Mouse (Mus musculus): ENCODE measurements around the gene Alg1. TPM values are rescaled to one million over a fixed set of nuclear protein-coding genes. Genes with fewer than 3 reads are reported as not detected.

Gene Alg1
- polyA plus RNA-seq, 1 experiment = not detected

GRCm38 (mm10) chr16:5282686-5283085 lies 49.3 kb downstream of the Alg1 start:
- Histone ChIP-seq H3K4me1 (ENCODE audit: control insufficient read depth, insufficient read depth, low read length) (no peaks in the 10 kb centered on the region), H3K27ac (ENCODE audit: insufficient read depth, low read depth, low read length) (no peak overlapping the region), H3K4me3 (ENCODE audit: insufficient read depth, low read depth, low read length) (no peak overlapping the region)
- no peak for TF ChIP-seq CTCF (IDR thresholded peaks at IDR 0.05; ENCODE audit: insufficient read depth, low read depth, low read length)
- no peak for TF ChIP-seq POLR2A (IDR thresholded peaks at IDR 0.05; ENCODE audit: insufficient read depth, low read depth, low read length)
- WGBS = 94% methylated on average over 9 of the region's 9 CpGs

- H3K27ac ChIP-seq (ENCODE audit: insufficient read depth, low read depth, low read length) = no peak overlapping the region
- no peak for TF ChIP-seq POLR2A (IDR thresholded peaks at IDR 0.05; ENCODE audit: insufficient read depth, low read depth, low read length)
- TF ChIP-seq CTCF (IDR thresholded peaks at IDR 0.05; ENCODE audit: insufficient read depth, low read depth, low read length) = no peak
- 40% methylated on average over 3 of the region's 3 CpGs for WGBS
These were observed 52.0 kb downstream of the Alg1 start for GRCm38 (mm10) chr16:5285376-5285775.

More at GRCm38 (mm10) chr16:5285376-5285775, 52.0 kb downstream of the Alg1 start:
- Histone ChIP-seq H3K4me1 (ENCODE audit: control insufficient read depth, insufficient read depth, low read length) (no peaks in the 10 kb centered on the region), H3K4me3 (ENCODE audit: insufficient read depth, low read depth, low read length) (no peak overlapping the region)

Other genes with a start within 250 kb of the Alg1 start
- not detected in 2 replicates for gene Sept12, start 235.8 kb upstream of the Alg1 start, polyA plus RNA-seq (2012; ENCODE audit: insufficient read depth, insufficient read length, low replicate concordance, missing spikeins)
- not detected in 2 replicates for gene Smim22, start 226.3 kb upstream of the Alg1 start, polyA plus RNA-seq (2012; ENCODE audit: insufficient read depth, insufficient read length, low replicate concordance, missing spikeins)
- gene Rogdi, start 220.1 kb upstream of the Alg1 start, polyA plus RNA-seq (2012; ENCODE audit: insufficient read depth, insufficient read length, low replicate concordance, missing spikeins) = not detected in 2 replicates
- gene Glyr1, start 183.8 kb upstream of the Alg1 start, polyA plus RNA-seq (2012; ENCODE audit: insufficient read depth, insufficient read length, low replicate concordance, missing spikeins) = 92.9 and 140 TPM in 2 replicates
- 47.7 and 78.4 TPM in 2 replicates for gene Ubn1, start 183.6 kb upstream of the Alg1 start, polyA plus RNA-seq (2012; ENCODE audit: insufficient read depth, insufficient read length, low replicate concordance, missing spikeins)
- gene Ppl, start 101.2 kb upstream of the Alg1 start, polyA plus RNA-seq (2012; ENCODE audit: insufficient read depth, insufficient read length, low replicate concordance, missing spikeins) = not detected in 2 replicates
- not detected in 2 replicates for gene Sec14l5, start 86.5 kb upstream of the Alg1 start, polyA plus RNA-seq (2012; ENCODE audit: insufficient read depth, insufficient read length, low replicate concordance, missing spikeins)
- not detected in 2 replicates for gene Nagpa, start 29.6 kb upstream of the Alg1 start, polyA plus RNA-seq (2012; ENCODE audit: insufficient read depth, insufficient read length, low replicate concordance, missing spikeins)
- not detected in 2 replicates for gene AU021092, start 11.3 kb upstream of the Alg1 start, polyA plus RNA-seq (2012; ENCODE audit: insufficient read depth, insufficient read length, low replicate concordance, missing spikeins)
- gene Eef2kmt, start 22.4 kb downstream of the Alg1 start, polyA plus RNA-seq (2012; ENCODE audit: insufficient read depth, insufficient read length, low replicate concordance, missing spikeins) = not detected in 2 replicates